Mouse (Mus musculus) kidney, postnatal 14 days (tissue): ENCODE measurements at regions not wholly inside any gene's neighbourhood (a gene's known extent, or its start where the extent isn't known, plus 50 kb on each side); places are given as distances from the start of the nearest gene placed in this dataset.

ENCODE experiments used
- DNase-seq: peaks from one replicate; pipeline ENCODE4 v3.0.0; 2022; ENCODE audit warnings: mixed read lengths

DNA sequence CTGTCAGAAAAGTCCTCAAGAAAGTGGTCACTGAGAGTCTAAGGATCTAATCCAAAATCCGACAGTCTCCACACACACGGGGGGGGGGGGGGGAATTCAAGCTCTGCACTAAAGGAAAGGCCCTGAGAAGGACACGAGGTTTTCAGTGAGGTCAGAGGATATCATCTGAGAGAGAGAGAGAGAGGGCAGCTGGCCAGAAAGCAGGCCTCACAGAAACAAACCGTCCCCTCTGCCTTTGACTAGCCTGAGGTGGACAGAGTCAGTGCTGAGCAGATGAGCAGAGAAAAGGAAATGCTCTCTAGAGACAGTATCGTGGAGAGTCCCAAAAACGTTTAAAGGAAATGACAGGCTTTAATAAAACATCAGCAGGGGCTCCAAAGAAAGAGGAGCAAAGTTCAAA, 282.0 kb downstream of the Gm49356 start:
- peak; percentile 51 for DNase-seq

DNA sequence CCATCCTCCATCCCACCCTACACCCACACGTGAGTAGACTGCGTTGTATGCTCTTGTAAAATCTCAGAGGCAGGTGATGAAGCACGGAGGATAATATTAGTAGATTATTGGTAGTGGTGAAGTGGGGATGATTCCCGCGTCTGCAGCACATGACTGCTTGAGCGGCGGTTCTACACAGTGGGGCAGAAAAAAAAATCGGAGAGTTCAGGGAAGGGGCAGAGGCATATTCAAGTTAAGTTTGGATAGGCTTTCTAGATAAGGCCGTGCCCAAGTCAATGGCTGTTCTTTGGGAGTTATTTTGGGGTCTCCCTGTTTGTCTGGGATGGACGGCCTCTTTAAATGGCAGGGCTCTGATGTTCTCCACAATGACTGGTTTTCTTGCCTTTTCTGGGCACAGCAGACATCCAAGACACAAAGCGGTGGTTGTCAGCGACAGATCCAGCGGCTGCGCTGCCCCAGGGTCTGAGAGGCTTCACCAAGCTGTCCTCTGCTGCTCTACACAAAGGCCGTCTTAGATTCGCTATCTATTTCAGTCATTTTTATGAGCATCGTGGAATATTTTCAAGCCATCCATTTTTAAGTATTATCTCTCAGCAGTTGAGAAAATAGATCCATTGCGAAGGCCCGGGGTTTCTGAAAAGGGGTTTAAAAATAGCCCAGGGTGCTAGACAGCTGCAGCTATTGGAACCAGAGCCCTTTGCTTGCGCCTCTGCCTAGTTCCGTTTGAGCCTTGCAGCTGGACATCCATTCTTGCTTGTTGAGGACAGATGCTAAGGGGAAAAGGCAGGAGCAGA, 284.6 kb downstream of the Gm49356 start:
- no peak for DNase-seq

DNA sequence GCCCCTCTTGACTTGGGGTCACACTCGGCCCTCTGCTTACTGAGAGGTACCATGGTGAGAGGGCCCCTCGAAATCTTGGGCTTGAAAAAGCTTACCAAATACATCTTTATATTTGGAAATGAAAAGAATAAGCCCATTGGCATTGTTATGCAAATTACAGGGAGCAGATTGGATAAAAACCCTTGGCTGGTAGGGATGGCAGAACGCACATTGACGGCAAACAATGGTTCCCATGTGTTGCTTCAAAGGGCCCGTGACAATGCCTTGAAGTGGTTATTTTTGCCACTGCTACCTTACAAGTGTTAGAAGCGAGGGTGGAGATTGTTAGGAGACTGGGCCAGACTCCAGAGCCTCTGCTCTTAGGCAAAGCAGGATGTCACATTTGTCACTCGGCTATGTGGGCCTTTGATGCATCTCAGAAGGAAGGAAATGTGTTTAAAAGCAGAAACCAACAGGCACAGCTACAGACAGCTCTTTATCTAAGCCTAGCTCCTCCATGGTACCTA, 285.2 kb downstream of the Gm49356 start:
- DNase-seq: peak; percentile 72

DNA sequence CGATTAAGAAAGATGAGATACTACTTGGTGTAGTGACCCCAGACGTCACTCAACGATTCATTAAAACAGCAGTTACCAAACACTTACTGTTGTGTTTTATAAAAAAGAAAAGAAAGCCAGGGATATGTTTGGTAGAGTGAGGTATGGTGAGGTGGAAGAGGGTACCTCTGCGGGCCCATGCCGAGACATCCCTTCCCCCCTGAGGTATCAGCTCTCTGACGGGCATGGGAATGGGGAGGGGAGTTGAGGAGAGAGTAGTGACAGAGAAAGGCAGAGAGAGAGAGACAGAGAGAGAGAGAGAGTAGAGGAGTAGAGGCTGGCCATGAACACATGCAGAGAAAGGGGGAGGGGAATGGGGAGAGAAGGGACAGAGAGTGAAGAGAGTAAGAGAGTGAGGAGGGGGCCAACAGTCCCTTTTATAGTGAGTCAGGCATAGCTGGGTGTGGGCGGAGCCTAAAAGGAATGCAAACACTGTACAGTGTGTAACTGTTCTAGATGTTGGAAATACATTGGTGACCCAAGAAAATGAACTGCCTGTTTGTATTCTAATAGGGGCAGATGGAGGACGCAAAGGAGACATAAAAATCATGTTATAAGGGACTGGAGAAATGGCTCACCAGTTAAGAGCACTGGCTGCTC, 285.9 kb downstream of the Gm49356 start:
- DNase-seq: no peak

DNA sequence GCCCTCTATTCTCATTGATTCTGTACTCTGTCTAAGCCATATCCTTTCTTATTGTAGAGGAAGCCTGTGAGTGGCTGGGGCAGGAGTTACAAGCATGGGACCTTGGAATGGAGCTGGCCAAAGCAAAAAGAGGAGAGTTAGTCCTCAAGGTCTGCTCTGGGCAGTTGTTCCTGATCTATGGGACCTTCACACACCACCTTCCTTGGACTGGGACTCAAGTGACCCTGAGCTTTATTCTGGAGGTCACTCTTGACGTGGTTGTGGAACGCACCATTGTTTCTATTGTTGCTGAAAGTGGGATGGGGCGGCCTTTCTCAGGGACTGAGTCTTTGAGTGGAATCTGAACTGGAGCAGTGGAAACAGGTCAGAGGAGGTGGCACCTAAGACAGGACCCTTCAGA, 291.0 kb downstream of the Gm49356 start:
- no peak for DNase-seq

DNA sequence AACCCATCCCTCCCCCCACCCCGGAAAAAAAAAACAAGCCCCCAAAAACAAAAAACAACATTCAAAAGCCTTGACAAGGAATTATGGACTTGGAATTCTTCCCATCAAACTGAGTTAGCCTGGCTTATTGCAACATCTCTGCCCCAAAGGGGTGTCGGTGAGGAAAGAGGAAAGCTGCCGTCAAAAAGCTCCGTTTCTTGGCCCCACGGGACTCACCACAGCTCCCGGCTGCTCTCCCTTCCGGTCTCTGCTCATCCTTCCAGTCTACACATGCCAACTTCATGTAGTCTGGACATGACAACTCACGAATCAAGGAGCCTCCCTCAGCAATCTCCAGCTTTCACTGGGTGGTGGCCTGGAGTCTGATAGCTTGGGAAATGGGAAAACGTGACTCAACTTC, 295.4 kb downstream of the Gm49356 start:
- peak; percentile 54 for DNase-seq

DNA sequence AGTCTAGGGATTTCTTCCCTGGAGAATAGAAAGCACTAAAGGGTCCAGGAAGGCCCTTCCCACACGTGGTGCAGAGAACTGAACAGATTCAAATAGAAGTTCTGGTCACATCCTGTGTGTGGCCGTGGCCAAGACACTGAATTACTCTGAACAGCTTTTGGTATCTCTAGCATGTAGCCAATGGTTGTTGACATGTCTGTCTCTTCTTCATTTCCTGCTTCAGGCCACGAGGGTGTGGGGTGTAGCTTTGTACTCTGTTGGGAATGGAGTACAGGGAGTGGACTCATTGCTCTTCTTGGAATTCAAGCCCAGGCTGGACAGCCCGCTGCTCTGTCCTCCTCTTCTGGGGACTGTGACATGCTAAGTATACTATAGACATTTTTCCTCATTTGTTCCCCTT, 298.5 kb downstream of the Gm49356 start:
- no peak for DNase-seq

DNA sequence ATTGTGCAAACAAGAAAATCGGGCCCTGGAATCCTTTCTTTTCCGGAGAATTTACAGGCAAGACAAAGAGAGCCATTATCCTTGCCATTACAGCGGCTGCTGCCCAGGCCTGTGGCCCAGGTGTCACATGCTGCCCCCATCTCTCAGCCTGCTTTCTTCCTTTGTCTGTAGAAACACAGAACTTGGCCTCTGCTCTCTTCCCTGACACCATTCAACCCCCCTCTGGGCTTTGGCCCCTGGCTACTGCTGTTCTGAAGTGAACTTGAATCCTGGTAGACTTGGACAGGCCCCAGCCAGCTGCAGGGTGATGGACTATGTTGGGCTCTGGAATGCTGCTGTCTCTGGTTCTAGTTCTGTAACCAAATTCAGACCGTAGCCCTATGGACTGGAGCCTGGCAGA, 299.3 kb downstream of the Gm49356 start:
- peak; percentile 49 for DNase-seq

DNA sequence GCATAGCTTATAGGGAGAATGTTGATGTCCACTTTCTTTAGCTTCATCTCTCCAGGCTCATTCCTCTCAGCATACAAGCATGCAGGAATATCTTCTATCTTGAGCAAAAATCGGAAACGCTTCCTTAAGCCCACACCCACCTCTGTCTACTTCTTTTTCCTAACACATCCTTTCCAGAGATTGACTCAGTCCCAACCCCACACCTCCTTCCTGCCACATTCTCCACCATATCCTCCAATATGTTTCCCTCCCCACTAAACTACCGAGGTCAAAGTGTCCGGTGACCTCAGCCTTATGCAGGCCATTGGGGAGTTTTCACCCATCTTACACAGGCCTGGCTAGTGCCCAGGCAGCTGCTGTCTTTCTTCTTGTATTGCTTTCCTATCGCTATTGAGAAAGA, 301.4 kb downstream of the Gm49356 start:
- no peak for DNase-seq

DNA sequence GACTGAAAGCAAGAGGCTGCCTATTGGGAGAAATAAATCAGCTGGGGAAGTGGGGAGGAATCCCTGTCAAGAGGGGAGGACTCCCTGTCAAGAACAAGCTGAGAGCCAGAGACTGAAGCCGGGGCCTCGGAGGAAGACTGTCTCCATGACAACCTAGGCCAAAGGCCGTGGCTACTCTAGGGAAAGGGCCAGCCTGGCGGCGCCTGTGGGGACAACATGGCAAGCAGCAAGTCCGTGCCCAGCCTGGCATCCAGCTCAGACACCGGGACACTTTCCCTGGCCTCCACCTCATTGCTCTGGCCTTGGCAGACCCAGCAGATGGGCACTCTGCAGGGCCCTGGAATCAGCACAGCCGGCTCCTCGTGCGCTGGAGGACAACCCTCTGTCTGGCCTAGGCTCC, 305.3 kb downstream of the Gm49356 start:
- DNase-seq: peak; percentile 62

DNA sequence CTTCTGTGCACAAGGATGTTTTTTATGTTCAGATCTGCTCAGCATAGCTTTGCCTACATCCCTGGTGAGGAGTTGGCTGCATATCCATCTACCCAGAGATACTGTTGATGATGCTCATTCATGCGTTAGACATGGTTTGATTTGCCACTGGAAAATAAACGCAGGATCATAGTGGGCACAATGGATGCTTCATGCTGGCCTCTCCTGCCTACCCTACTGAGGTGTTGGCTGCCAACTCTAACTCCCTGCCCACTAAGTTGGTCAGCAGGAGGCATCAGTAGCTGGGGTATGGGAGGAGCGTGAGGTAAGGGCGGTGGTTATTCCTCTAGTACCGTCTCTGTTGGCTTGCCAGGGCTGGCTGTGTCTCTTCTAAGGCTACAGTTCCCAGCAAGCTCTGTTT, 307.3 kb downstream of the Gm49356 start:
- no peak for DNase-seq

DNA sequence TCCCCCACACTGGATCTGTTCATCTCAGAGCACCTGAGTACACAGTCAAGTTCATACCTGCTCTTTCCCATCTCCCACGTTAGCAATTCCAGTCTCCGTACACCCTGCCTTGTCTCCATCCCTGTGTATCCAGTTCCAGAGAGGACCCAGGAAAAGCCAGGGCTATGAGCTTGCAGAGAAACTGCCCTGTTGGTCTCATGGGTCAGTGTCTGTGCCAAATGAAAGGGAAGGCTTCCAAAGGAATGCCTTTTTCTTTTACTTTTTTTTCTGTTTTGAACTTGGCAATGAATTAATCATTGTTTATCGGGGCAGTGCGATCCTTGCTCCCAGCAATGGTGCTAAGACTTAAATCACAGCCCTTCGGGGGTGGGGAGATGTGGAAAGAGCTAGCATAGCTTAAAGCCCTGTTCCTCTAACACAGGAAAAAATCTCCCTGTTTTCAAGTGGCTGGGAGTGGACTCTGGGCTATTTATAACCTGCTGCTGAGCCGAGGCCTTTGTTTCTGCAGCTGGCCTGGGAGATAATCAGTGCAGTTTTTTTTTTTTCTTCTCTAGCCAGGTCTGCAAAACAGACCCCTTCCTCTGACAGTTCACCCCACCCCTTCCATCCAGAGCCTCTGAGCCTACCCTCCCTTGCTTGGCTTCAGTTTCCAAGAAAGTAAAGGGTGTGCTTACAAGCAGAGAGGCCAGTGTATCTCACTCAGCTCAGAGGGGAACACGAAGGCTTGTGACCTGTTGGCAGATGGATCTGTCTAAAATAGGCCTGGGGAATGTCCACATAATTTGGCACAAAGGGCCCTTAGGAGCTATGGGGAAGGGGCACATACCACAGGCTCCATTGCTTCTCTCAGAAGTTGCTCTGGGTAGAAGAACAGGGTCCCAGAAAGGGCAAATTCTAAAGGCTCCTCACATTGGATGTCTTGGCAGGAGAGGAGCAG, 308.6 kb downstream of the Gm49356 start:
- DNase-seq: peak; percentile 89

DNA sequence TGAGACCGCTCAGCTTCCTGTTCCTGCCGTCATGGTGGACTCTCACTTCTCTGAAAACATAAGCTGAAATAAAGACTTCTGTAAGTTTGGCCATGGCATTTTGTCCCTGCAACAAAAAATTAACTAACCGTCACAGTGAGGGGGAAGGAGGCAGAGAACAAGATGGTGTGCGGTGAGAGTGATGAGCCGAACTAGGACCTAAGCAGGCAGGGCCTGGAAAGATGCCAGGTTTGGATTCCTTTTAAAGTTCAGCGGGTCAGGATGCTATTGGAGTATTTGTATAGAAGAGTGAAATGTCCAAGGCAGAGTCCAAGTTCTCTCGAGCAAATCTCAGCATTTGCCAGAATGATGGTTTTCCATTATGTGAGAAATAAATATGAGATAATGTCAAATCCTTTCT, 312.3 kb downstream of the Gm49356 start:
- peak; percentile 42 for DNase-seq

DNA sequence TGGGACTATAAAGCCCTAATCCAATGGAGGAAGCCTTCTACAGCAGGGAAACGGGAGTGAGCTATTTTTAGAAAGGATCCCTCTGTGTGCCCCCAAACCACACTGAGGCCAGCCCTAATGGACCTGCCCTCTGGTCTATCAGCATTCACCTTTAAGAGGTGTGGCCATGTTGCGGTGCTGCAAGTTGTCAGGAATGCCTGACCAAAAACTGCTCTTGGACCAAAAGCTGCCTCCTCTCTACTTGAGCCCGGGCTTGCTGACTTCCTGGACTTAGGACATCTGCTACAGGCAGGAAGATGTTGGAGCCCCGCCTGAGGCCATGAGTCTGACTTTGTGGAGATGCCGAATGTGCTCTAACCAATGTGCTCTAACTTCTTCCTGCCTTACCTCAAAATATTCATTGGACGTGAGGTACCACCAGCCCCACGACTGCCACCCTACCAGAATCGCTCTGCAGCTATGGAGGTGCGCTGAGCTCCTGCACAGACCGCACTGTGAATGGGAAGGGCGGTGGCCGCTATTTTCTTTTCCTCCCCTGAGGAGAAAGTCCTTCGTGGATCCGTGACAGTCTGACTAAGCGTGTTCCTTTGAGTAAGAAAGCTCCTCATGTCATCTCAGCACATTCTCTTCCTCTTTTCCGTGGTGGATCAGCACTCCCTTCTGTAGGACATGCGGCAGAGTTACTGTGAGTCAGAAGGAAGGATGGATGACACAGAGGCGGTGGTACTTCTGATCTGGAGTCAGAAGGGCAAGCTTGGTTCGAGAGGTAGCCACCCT, 313.0 kb downstream of the Gm49356 start:
- peak; percentile 25 for DNase-seq

DNA sequence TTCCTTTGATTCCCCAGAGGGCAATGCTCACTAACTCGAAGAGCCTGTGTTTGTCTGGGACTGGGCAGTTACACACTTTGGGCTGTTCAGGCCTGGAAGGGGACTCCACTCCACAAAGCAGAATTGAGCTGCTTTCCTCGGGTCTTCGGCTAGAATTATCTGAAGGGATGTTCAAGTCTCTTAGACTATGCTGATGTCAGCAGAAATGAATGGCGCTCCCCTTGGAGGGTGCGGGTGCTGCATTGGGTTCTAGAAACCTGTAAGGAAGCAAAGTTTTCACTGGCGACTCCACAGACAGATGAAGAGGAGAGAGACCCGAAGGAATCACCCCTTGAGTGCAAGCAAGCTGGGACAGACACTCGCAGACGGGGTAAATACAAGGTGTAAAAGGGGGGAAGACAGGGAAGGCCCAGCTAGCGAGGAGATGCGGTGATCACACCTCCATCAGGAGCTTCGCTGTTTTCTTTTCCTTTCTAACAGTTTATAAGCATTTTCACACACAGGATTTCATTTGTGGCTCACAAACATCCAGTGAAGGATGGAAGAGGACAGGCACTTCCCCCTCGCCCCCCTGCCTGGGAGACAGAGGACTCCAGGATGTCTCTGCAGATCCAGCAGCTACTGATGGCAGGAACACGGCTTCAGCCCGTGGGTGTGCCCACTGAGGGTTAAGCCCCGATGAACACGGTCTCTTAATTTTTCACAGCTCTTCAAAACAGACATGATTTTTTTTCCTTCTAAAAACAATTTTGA, 314.2 kb downstream of the Gm49356 start:
- peak; percentile 33 for DNase-seq

DNA sequence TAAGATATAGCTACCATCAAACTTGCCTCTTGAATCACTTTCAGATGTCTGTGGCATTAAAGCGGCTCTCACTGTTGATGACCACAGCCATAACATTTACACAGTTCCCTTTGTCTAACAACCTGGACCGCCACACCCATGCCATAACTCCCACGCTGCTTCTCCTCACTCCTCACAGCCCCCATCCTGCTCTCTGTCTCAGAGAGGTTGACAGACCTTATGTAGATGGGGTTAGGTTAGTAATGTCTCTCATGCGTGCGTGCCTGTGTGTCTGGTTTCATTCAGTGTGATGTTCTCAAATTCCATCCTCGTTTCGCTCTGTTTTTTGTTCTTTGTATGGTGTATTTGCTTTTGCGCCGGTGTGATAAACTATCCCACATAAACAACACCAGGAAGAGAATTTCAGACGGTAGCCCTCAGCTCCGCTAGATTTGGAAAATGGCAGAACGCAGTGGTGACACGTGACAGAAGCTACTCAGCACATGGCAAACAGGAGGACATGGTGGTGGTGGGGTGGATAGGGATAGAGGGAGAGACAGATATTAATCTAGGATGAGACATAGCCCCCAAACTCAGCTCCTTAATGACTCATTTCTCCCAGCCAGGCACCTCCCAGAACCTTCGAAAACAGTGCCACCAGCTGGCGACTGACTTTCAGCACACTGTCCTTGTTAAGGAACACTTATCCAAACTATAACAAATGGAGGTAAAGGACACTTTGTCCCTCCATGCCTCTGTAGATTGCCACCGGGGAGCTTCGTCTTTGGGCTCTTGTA, 314.9 kb downstream of the Gm49356 start:
- DNase-seq: peak; percentile 63

DNA sequence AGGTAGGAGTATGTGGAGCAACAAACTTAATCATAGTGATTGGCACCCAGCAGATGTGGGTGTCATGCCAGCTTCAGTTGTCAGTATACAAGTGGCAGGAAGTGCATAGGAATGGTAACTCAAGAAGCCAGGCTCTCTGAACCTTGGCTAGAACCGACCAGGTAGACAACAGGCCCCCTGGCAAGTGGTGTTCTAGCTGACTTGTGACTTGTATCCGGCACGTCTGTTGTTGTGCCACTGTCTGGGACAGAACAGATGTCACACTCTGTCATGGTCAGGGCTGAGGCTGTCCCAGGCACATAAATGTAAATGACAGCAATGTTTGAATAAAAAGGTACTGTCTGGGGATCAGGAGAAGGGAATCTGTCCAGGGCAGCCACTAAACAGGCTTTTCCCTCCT, 316.0 kb downstream of the Gm49356 start:
- no peak for DNase-seq

DNA sequence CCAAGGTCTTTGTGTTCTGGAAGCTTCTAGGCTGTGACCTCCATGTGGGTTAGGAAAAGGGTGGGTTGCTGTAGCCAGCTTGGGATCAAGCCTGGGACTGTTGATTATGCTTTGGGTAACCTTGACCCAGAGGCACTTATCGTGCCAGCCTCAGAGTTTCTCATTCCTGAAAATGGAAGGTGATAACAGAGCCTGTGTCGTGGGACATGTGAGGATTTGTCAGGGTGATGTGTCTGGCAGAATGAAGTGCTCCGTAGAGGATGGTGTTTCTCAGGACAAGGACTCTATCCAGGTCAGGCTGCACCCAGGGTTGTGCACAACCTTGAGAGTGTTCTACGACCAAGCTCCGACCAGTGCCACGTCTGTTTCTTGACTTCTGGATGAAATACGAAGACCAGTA, 316.4 kb downstream of the Gm49356 start:
- no peak for DNase-seq

DNA sequence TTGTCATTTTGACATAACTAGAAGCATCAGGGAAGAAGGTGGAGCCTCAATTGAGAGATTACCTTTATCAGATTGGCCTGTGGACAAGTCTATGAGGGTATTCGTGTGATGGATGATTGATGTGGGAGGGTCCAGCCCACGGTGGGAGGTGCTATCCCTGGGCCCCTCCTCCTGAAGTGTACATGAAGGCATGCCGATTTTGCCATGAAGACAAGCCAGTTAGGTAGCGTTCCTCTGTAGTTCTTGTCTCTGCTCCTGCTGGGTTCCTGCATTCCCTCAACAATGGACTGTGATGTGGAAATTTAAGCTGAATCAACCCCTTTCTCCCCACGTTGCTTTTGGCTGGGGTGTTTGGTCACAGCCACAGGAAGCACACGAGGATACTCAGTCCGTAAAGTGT, 317.5 kb downstream of the Gm49356 start:
- DNase-seq: no peak

DNA sequence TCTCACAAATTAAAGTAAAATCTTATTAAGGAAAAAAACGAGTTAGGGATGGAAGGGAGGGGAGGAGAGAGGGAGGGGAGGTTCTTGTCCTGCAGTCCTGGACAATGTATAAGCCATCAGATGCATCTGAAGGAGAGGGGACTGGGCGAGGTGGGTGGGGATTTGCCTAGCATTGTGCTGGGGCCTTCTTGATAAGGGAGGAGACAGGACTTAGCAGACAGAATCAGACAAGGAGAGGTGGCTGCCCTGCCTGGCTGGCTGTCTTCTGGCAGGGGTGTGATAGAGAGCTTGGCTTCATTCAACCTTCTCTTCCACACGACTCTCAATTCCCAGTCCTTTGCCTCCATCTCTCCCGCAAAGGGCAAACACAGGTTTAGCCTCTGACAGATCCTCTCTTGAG, 318.9 kb downstream of the Gm49356 start:
- DNase-seq: no peak

DNA sequence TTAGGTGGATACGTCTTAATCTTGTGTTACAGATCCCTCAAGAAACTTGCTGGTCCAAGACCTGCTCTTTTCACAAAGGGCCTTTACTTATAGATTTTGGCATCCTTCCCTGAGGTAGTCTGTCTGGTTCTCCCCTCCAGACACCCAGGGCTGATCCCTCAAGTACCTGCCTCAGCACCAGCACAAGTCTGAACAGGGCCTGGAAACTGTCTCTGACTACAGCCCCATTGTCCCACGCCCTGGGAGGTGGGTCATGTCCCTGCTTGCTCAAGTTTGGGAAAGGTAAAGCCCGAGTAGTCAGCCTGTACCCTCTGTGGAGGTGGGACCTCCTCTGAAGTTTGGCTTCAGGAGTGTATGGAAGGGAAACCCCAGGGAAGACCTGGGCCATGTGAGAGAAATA, 323.3 kb downstream of the Gm49356 start:
- DNase-seq: no peak
